Mouse (Mus musculus): Measurements from ENCODE around the gene Abcc2. TPM values are rescaled to one million over a fixed set of nuclear protein-coding genes. Genes with fewer than 3 reads are reported as not detected.

Abcc2 gene
- polyA plus RNA-seq (2014; fragmentation: Nextera tagmentation; extraction: Ambion mirVana), result 0.03 and 0.11 TPM in 2 replicates

- no peak for ATAC-seq (replicated peaks; ENCODE audit: insufficient number of reproducible peaks, low FRiP score, low TSS enrichment, low read depth)
- no peak for DNase-seq (ENCODE audit: low spot score)
- Histone ChIP-seq H3K27me3 (ENCODE audit: control insufficient read depth, insufficient read depth, low read length) (no peaks in the 10 kb centered on the region), H3K9me3 (replicated peaks; ENCODE audit: control insufficient read depth, low read length) (no peaks in the 10 kb centered on the region), H3K36me3 (replicated peaks; ENCODE audit: control insufficient read depth, insufficient read depth, low read depth, low read length) (no peaks in the 10 kb centered on the region), H3K4me3 (ENCODE audit: low read depth, low read length) (no peak within 1 kb of the TSS), H3K4me1 (ENCODE audit: control insufficient read depth, insufficient read depth, low read length) (no peaks in the 10 kb centered on the region), H3K4me2 (ENCODE audit: low read depth, low read length) (no peak within 1 kb of the TSS), H3K9ac (replicated peaks; ENCODE audit: low read length) (no peak within 1 kb of the TSS), H3K27ac (replicated peaks; ENCODE audit: low read depth, low read length) (no peak within 1 kb of the TSS)
- 81% methylated on average over 3 of the region's 3 CpGs for WGBS
Observed at GRCm38 (mm10) chr19:43781980-43782379, at the start of gene Abcc2. TSS of gene Abcc2 (plus strand) at chr19:43782192.

DNA sequence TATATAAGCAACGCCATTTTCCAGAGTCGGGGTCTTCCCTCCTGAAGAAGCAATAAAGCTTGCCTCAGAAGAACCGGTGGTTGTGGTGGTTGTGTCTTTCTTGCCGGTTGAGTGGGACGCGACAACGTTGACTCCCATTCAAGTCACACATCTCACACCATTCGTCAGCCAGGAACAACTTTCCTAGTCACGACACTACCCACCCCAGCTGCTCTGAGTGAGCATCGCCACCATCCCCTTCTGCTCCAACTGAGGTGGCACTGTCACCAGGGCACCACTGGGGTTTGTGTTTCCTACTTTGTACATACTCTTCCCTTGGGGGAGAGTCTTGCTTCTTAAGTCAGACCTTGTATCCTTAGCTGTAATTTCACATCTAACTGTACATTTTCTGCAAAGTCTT, 43.6 kb upstream of the Abcc2 start:
- Histone ChIP-seq H3K4me2 (ENCODE audit: low read depth, low read length) (no peak overlapping the region), H3K9me3 (replicated peaks; ENCODE audit: control insufficient read depth, low read length) (no peaks in the 10 kb centered on the region), H3K4me3 (ENCODE audit: low read depth, low read length) (no peak overlapping the region), H3K4me1 (ENCODE audit: control insufficient read depth, insufficient read depth, low read length) (no peaks in the 10 kb centered on the region), H3K27ac (replicated peaks; ENCODE audit: low read depth, low read length) (no peak overlapping the region), H3K36me3 (replicated peaks; ENCODE audit: control insufficient read depth, insufficient read depth, low read depth, low read length) (peaks cover 8% of the 10 kb centered on the region), H3K27me3 (ENCODE audit: control insufficient read depth, insufficient read depth, low read length) (no peaks in the 10 kb centered on the region), H3K9ac (replicated peaks; ENCODE audit: low read length) (no peak overlapping the region)
- no peak for DNase-seq (ENCODE audit: low spot score)
- no peak for ATAC-seq (replicated peaks; ENCODE audit: insufficient number of reproducible peaks, low FRiP score, low TSS enrichment, low read depth)
- WGBS, result 94% methylated on average over 10 of the region's 10 CpGs

DNA sequence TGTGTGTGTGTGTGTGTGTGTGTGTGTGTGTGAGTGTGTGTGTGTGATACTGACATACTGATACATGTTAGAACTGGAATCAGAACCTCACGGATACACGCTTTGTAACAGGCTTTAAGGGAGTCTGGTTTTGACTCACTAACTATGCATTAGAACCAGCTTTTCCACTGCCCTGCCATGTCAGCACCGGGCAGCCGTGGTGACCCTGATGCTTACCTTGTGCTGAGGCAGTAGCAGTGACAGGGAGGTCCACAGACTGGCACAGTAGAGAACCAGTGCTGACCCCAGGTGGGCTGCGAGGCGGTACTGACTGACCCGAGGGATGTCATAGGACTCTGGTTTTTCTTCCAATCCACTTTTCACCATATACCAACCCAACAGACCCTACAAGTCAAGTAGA, 38.6 kb upstream of the Abcc2 start:
- no peaks in the 10 kb centered on the region for H3K27me3 ChIP-seq (ENCODE audit: control insufficient read depth, insufficient read depth, low read length)
- peaks cover 3% of the 10 kb centered on the region for H3K36me3 ChIP-seq (replicated peaks; ENCODE audit: control insufficient read depth, insufficient read depth, low read depth, low read length)
- H3K27ac ChIP-seq (replicated peaks; ENCODE audit: low read depth, low read length), result no peak overlapping the region
- H3K4me2 ChIP-seq (ENCODE audit: low read depth, low read length), result no peak overlapping the region
- WGBS, result 91% methylated on average over 7 of the region's 7 CpGs
- H3K4me1 ChIP-seq (ENCODE audit: control insufficient read depth, insufficient read depth, low read length), result no peaks in the 10 kb centered on the region
- H3K9ac ChIP-seq (replicated peaks; ENCODE audit: low read length), result no peak overlapping the region
- H3K4me3 ChIP-seq (ENCODE audit: low read depth, low read length), result no peak overlapping the region
- ATAC-seq (replicated peaks; ENCODE audit: insufficient number of reproducible peaks, low FRiP score, low TSS enrichment, low read depth) (no peak), DNase-seq (ENCODE audit: low spot score) (no peak)
- H3K9me3 ChIP-seq (replicated peaks; ENCODE audit: control insufficient read depth, low read length), result no peaks in the 10 kb centered on the region

DNA sequence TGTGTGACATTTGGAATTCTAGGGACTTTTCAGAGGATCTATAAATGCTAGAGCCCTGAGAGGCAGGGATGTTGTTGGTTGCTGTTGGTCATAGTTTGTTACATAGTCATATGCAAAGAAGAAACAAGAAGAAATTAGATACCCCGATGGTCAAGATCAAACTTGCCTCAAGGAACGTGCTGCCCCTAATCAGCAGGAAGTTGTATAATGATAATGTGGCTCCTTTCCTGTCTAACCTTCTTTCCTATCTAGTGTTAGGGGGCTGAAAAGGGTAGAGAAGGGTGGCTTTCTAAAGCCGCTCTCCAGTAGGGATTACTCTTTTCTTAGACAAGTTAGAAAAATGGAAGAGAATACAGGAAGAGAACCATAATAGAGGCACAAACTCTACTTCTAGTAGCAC, 36.3 kb upstream of the Abcc2 start:
- ATAC-seq (replicated peaks; ENCODE audit: insufficient number of reproducible peaks, low FRiP score, low TSS enrichment, low read depth) (no peak), DNase-seq (ENCODE audit: low spot score) (no peak)
- H3K9me3 ChIP-seq (replicated peaks; ENCODE audit: control insufficient read depth, low read length), result no peaks in the 10 kb centered on the region
- no peaks in the 10 kb centered on the region for H3K27me3 ChIP-seq (ENCODE audit: control insufficient read depth, insufficient read depth, low read length)
- H3K9ac ChIP-seq (replicated peaks; ENCODE audit: low read length), result no peak overlapping the region
- no peak overlapping the region for H3K27ac ChIP-seq (replicated peaks; ENCODE audit: low read depth, low read length)
- no peaks in the 10 kb centered on the region for H3K4me1 ChIP-seq (ENCODE audit: control insufficient read depth, insufficient read depth, low read length)
- 94% methylated on average over 3 of the region's 3 CpGs for WGBS
- no peak overlapping the region for H3K4me2 ChIP-seq (ENCODE audit: low read depth, low read length)
- no peaks in the 10 kb centered on the region; the same call in 1 of the 2 replicates for H3K36me3 ChIP-seq (replicated peaks; ENCODE audit: control insufficient read depth, insufficient read depth, low read depth, low read length)
- no peak overlapping the region for H3K4me3 ChIP-seq (ENCODE audit: low read depth, low read length)

DNA sequence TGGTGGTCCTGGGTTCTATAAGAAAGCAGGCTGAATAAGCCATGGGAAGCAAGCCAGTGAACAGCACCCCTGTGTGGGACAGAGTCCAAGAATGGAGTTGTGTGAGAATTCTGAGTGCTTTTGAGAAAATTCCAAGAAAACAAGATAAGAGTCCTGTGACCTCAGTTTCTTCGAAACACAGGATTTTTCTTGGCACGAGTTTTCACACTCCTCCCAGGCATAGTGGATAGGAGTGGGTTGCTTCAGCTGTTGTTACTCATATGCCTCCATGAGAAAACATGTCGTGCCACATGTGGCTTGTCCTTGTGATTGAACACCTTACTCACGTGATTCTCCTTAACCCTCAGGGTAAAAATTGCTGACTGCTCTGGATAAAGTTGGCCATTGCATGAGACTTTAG, 34.1 kb upstream of the Abcc2 start:
- H3K36me3 ChIP-seq (replicated peaks; ENCODE audit: control insufficient read depth, insufficient read depth, low read depth, low read length), result no peaks in the 10 kb centered on the region
- ATAC-seq (replicated peaks; ENCODE audit: insufficient number of reproducible peaks, low FRiP score, low TSS enrichment, low read depth), result no peak
- H3K27ac ChIP-seq (replicated peaks; ENCODE audit: low read depth, low read length), result no peak overlapping the region
- H3K9me3 ChIP-seq (replicated peaks; ENCODE audit: control insufficient read depth, low read length), result no peaks in the 10 kb centered on the region
- H3K27me3 ChIP-seq (ENCODE audit: control insufficient read depth, insufficient read depth, low read length), result no peaks in the 10 kb centered on the region
- no peak overlapping the region for H3K4me3 ChIP-seq (ENCODE audit: low read depth, low read length)
- no peak for DNase-seq (ENCODE audit: low spot score)
- H3K4me1 ChIP-seq (ENCODE audit: control insufficient read depth, insufficient read depth, low read length), result no peaks in the 10 kb centered on the region
- no peak overlapping the region for H3K4me2 ChIP-seq (ENCODE audit: low read depth, low read length)
- no peak overlapping the region for H3K9ac ChIP-seq (replicated peaks; ENCODE audit: low read length)
- 90% methylated on average over 4 of the region's 4 CpGs for WGBS

DNA sequence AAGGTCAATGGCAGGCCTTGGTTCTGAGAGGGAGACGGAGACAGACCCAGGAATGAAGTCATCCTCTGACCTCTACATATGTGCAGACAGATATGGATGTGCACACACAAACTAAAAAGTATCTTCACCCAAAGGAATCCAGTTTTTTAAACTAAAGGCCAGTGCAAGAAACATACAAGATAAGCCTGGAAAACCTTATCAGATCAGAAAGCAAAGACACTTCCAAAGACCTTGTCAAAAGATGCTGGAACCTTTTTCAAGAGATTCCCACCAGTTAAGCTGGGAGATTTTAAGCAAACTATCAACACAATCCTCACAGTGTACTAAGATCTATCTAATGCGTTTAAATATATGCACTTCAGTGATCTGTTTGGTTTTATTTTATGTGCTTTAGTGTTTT, 32.0 kb upstream of the Abcc2 start:
- H3K27me3 ChIP-seq (ENCODE audit: control insufficient read depth, insufficient read depth, low read length), result no peaks in the 10 kb centered on the region
- ATAC-seq (replicated peaks; ENCODE audit: insufficient number of reproducible peaks, low FRiP score, low TSS enrichment, low read depth) (no peak), DNase-seq (ENCODE audit: low spot score) (no peak)
- no peak overlapping the region for H3K4me3 ChIP-seq (ENCODE audit: low read depth, low read length)
- no peak overlapping the region for H3K27ac ChIP-seq (replicated peaks; ENCODE audit: low read depth, low read length)
- H3K36me3 ChIP-seq (replicated peaks; ENCODE audit: control insufficient read depth, insufficient read depth, low read depth, low read length), result no peaks in the 10 kb centered on the region
- H3K9me3 ChIP-seq (replicated peaks; ENCODE audit: control insufficient read depth, low read length), result no peaks in the 10 kb centered on the region
- H3K4me2 ChIP-seq (ENCODE audit: low read depth, low read length), result no peak overlapping the region
- 97% methylated on average over 2 of the region's 2 CpGs for WGBS
- no peak overlapping the region for H3K9ac ChIP-seq (replicated peaks; ENCODE audit: low read length)
- H3K4me1 ChIP-seq (ENCODE audit: control insufficient read depth, insufficient read depth, low read length), result no peaks in the 10 kb centered on the region

DNA sequence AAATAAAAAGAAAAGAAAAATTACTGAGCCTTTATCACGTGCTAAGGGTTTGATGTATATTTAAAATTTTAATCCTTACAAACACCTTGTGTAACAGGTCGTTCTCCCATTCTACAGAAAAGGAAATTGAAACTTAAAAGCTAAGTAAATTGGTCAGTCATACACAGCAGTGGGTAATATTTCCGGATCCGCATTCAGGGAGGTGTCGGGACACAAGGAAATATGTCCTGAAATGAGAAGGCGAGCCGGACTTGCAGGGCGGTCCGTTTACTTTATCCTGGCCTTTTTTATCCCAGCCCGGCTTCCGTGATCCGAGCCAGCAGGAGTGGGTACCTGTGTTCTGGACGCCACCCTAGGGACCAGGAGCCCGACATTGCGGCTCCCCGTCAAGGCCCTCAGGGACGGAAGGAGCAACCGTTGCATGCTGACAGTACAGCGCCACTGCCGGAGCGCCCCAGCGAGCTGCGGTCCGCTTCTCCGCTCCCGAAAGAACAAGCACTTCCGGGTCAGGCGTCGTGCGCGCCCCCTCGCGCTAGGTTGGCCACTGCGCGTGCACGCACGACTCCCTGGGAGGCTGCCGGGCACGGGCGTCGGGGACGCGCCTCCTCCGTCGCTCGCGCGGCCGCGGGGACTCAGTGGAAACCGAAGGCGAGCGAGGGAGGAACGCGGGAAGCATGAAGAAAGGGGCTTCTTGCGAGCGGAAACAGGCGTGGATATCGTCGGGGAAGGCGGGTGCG, 29.3 kb upstream of the Abcc2 start, which contains the start of the genes Cutc and Cox15:
Gene Cutc, plus strand, starts transcription at position 508 of the 737 bp plus-strand sequence.
Gene Cox15, minus strand, starts transcription at position 512 of the 737 bp plus-strand sequence.
- H3K27ac ChIP-seq (replicated peaks; ENCODE audit: low read depth, low read length), result peak within 1 kb of the TSS; percentile 85
- H3K27me3 ChIP-seq (ENCODE audit: control insufficient read depth, insufficient read depth, low read length), result no peaks in the 10 kb centered on the region
- peak; percentile 98 for DNase-seq (ENCODE audit: low spot score)
- no peaks in the 10 kb centered on the region for H3K36me3 ChIP-seq (replicated peaks; ENCODE audit: control insufficient read depth, insufficient read depth, low read depth, low read length)
- peak within 1 kb of the TSS; percentile 48 for H3K4me3 ChIP-seq (ENCODE audit: low read depth, low read length)
- peak within 1 kb of the TSS; percentile 34 for H3K4me2 ChIP-seq (ENCODE audit: low read depth, low read length)
- peak within 1 kb of the TSS; percentile 82 for H3K9ac ChIP-seq (replicated peaks; ENCODE audit: low read length)
- H3K4me1 ChIP-seq (ENCODE audit: control insufficient read depth, insufficient read depth, low read length), result no peaks in the 10 kb centered on the region
- H3K9me3 ChIP-seq (replicated peaks; ENCODE audit: control insufficient read depth, low read length), result no peaks in the 10 kb centered on the region
- ATAC-seq (replicated peaks; ENCODE audit: insufficient number of reproducible peaks, low FRiP score, low TSS enrichment, low read depth), result peak; percentile 89
- under 1% methylated on average over 62 of the region's 62 CpGs for WGBS

- Histone ChIP-seq H3K36me3 (replicated peaks; ENCODE audit: control insufficient read depth, insufficient read depth, low read depth, low read length) (no peaks in the 10 kb centered on the region), H3K27ac (replicated peaks; ENCODE audit: low read depth, low read length) (peak overlapping the region; percentile 85), H3K27me3 (ENCODE audit: control insufficient read depth, insufficient read depth, low read length) (no peaks in the 10 kb centered on the region), H3K9me3 (replicated peaks; ENCODE audit: control insufficient read depth, low read length) (no peaks in the 10 kb centered on the region), H3K4me3 (ENCODE audit: low read depth, low read length) (peak overlapping the region; percentile 48), H3K4me2 (ENCODE audit: low read depth, low read length) (peak overlapping the region; percentile 34), H3K4me1 (ENCODE audit: control insufficient read depth, insufficient read depth, low read length) (no peaks in the 10 kb centered on the region), H3K9ac (replicated peaks; ENCODE audit: low read length) (peak overlapping the region; percentile 82)
- 2% methylated on average over 22 of the region's 24 CpGs for WGBS
- ATAC-seq (replicated peaks; ENCODE audit: insufficient number of reproducible peaks, low FRiP score, low TSS enrichment, low read depth) (peak; percentile 89), DNase-seq (ENCODE audit: low spot score) (peak; percentile 78)
Observed at GRCm38 (mm10) chr19:43753226-43753835, 28.7 kb upstream of the Abcc2 start.

All from embryonic facial prominence, embryonic 11.5 days (tissue).